Mouse (Mus musculus): ENCODE measurements around the gene Trim34a. TPM values are rescaled to one million over a fixed set of nuclear protein-coding genes. Genes with fewer than 3 reads are reported as not detected.
"Not testable (repeated sequence)": the region's sequence is repeated elsewhere in the genome, so short reads cannot be mapped to it uniquely, and the experiment has no call there.

The Trim34a gene
- polyA plus RNA-seq, 1 experiment from 2014 or later = 0.53 TPM

- H3K4me1 ChIP-seq (ENCODE audit: control insufficient read depth, insufficient read depth, low read length) = no peaks in the 10 kb centered on the region
- DNase-seq (ENCODE audit: low spot score) = no peak
- no peak overlapping the region for H3K27ac ChIP-seq (ENCODE audit: low read depth, low read length)
- no peaks in the 10 kb centered on the region for H3K27me3 ChIP-seq (replicated peaks; ENCODE audit: control insufficient read depth, insufficient read depth, low read length)
- H3K36me3 ChIP-seq (ENCODE audit: control insufficient read depth, insufficient read depth, low read length) = no peaks in the 10 kb centered on the region
- no peaks in the 10 kb centered on the region for H3K9me3 ChIP-seq (replicated peaks; ENCODE audit: control insufficient read depth, low read length)
- ATAC-seq = no peak
- H3K4me2 ChIP-seq (ENCODE audit: low read length) = no peak overlapping the region
- no peak overlapping the region for H3K9ac ChIP-seq (ENCODE audit: low read length)
- no peak overlapping the region for H3K4me3 ChIP-seq (ENCODE audit: low read depth, low read length)
These were observed 3.4 kb upstream of the Trim34a start for GRCm38 (mm10) chr7:104240857-104241256.

GRCm38 (mm10) chr7:104243616-104244015 is 641 bp upstream of the Trim34a start:
- H3K36me3 ChIP-seq (ENCODE audit: control insufficient read depth, insufficient read depth, low read length) = no peaks in the 10 kb centered on the region
- no peak overlapping the region for H3K27ac ChIP-seq (ENCODE audit: low read depth, low read length)
- no peak overlapping the region for H3K4me2 ChIP-seq (ENCODE audit: low read length)
- DNase-seq (ENCODE audit: low spot score) (no peak), ATAC-seq (no peak)
- no peaks in the 10 kb centered on the region for H3K4me1 ChIP-seq (ENCODE audit: control insufficient read depth, insufficient read depth, low read length)
- H3K27me3 ChIP-seq (replicated peaks; ENCODE audit: control insufficient read depth, insufficient read depth, low read length) = no peaks in the 10 kb centered on the region
- H3K4me3 ChIP-seq (ENCODE audit: low read depth, low read length) = no peak overlapping the region
- H3K9me3 ChIP-seq (replicated peaks; ENCODE audit: control insufficient read depth, low read length) = no peaks in the 10 kb centered on the region
- H3K9ac ChIP-seq (ENCODE audit: low read length) = no peak overlapping the region
- WGBS = 52% methylated on average over 1 of the region's 1 CpGs

GRCm38 (mm10) chr7:104260380-104260779 is 16.1 kb downstream of the Trim34a start:
- not testable (repeated sequence) for H3K4me1 ChIP-seq (ENCODE audit: control insufficient read depth, insufficient read depth, low read length); ATAC-seq; H3K4me3 ChIP-seq (ENCODE audit: low read depth, low read length); H3K27ac ChIP-seq (ENCODE audit: low read depth, low read length); H3K4me2 ChIP-seq (ENCODE audit: low read length); H3K9me3 ChIP-seq (replicated peaks; ENCODE audit: control insufficient read depth, low read length); H3K27me3 ChIP-seq (replicated peaks; ENCODE audit: control insufficient read depth, insufficient read depth, low read length); DNase-seq (ENCODE audit: low spot score); H3K36me3 ChIP-seq (ENCODE audit: control insufficient read depth, insufficient read depth, low read length); H3K9ac ChIP-seq (ENCODE audit: low read length)
- 84% methylated on average over 4 of the region's 4 CpGs for WGBS

GRCm38 (mm10) chr7:104265335-104265734 is 21.1 kb downstream of the Trim34a start:
- ATAC-seq; H3K27ac ChIP-seq (ENCODE audit: low read depth, low read length): not testable (repeated sequence)
- 83% methylated on average over 3 of the region's 5 CpGs for WGBS

GRCm38 (mm10) chr7:104279361-104279760 is 35.1 kb downstream of the Trim34a start:
- not testable (repeated sequence) for DNase-seq (ENCODE audit: low spot score); H3K9ac ChIP-seq (ENCODE audit: low read length); H3K27me3 ChIP-seq (replicated peaks; ENCODE audit: control insufficient read depth, insufficient read depth, low read length); ATAC-seq; H3K4me3 ChIP-seq (ENCODE audit: low read depth, low read length); H3K4me2 ChIP-seq (ENCODE audit: low read length); H3K4me1 ChIP-seq (ENCODE audit: control insufficient read depth, insufficient read depth, low read length); H3K9me3 ChIP-seq (replicated peaks; ENCODE audit: control insufficient read depth, low read length); H3K36me3 ChIP-seq (ENCODE audit: control insufficient read depth, insufficient read depth, low read length); H3K27ac ChIP-seq (ENCODE audit: low read depth, low read length)
- 86% methylated on average over 3 of the region's 3 CpGs for WGBS

More at GRCm38 (mm10) chr7:104265335-104265734, 21.1 kb downstream of the Trim34a start:
- DNase-seq (ENCODE audit: low spot score); H3K36me3 ChIP-seq (ENCODE audit: control insufficient read depth, insufficient read depth, low read length); H3K27me3 ChIP-seq (replicated peaks; ENCODE audit: control insufficient read depth, insufficient read depth, low read length); H3K4me2 ChIP-seq (ENCODE audit: low read length); H3K4me3 ChIP-seq (ENCODE audit: low read depth, low read length); H3K9ac ChIP-seq (ENCODE audit: low read length); H3K9me3 ChIP-seq (replicated peaks; ENCODE audit: control insufficient read depth, low read length); H3K4me1 ChIP-seq (ENCODE audit: control insufficient read depth, insufficient read depth, low read length): not testable (repeated sequence)

- DNase-seq (ENCODE audit: low spot score); H3K4me1 ChIP-seq (ENCODE audit: control insufficient read depth, insufficient read depth, low read length); H3K4me3 ChIP-seq (ENCODE audit: low read depth, low read length); H3K9me3 ChIP-seq (replicated peaks; ENCODE audit: control insufficient read depth, low read length); H3K4me2 ChIP-seq (ENCODE audit: low read length); H3K36me3 ChIP-seq (ENCODE audit: control insufficient read depth, insufficient read depth, low read length); H3K27ac ChIP-seq (ENCODE audit: low read depth, low read length); ATAC-seq; H3K9ac ChIP-seq (ENCODE audit: low read length); H3K27me3 ChIP-seq (replicated peaks; ENCODE audit: control insufficient read depth, insufficient read depth, low read length): not testable (repeated sequence)
- 49% methylated on average over 14 of the region's 14 CpGs for WGBS
These were observed 43.6 kb downstream of the Trim34a start, which contains the start of gene Trim5 for GRCm38 (mm10) chr7:104287576-104288443. Gene Trim5, minus strand, starts transcription at chr7:104288094.

GRCm38 (mm10) chr7:104290641-104291040 is 46.4 kb downstream of the Trim34a start:
- Histone ChIP-seq H3K4me1 (ENCODE audit: control insufficient read depth, insufficient read depth, low read length) (no peaks in the 10 kb centered on the region), H3K36me3 (ENCODE audit: control insufficient read depth, insufficient read depth, low read length) (no peaks in the 10 kb centered on the region), H3K4me3 (ENCODE audit: low read depth, low read length) (no peak overlapping the region), H3K9me3 (replicated peaks; ENCODE audit: control insufficient read depth, low read length) (no peaks in the 10 kb centered on the region), H3K4me2 (ENCODE audit: low read length) (no peak overlapping the region), H3K27me3 (replicated peaks; ENCODE audit: control insufficient read depth, insufficient read depth, low read length) (no peaks in the 10 kb centered on the region), H3K9ac (ENCODE audit: low read length) (no peak overlapping the region), H3K27ac (ENCODE audit: low read depth, low read length) (no peak overlapping the region)
- 87% methylated on average over 1 of the region's 1 CpGs for WGBS
- ATAC-seq (no peak), DNase-seq (ENCODE audit: low spot score) (no peak)

- no peaks in the 10 kb centered on the region for H3K9me3 ChIP-seq (replicated peaks; ENCODE audit: control insufficient read depth, low read length)
- DNase-seq (ENCODE audit: low spot score) (no peak), ATAC-seq (no peak)
- H3K4me3 ChIP-seq (ENCODE audit: low read depth, low read length) = no peak overlapping the region
- H3K27me3 ChIP-seq (replicated peaks; ENCODE audit: control insufficient read depth, insufficient read depth, low read length) = no peaks in the 10 kb centered on the region
- H3K27ac ChIP-seq (ENCODE audit: low read depth, low read length) = no peak overlapping the region
- H3K4me1 ChIP-seq (ENCODE audit: control insufficient read depth, insufficient read depth, low read length) = no peaks in the 10 kb centered on the region
- H3K36me3 ChIP-seq (ENCODE audit: control insufficient read depth, insufficient read depth, low read length) = no peaks in the 10 kb centered on the region
- WGBS = 90% methylated on average over 5 of the region's 5 CpGs
- H3K4me2 ChIP-seq (ENCODE audit: low read length) = no peak overlapping the region
- no peak overlapping the region for H3K9ac ChIP-seq (ENCODE audit: low read length)
These were observed 47.6 kb downstream of the Trim34a start for GRCm38 (mm10) chr7:104291638-104292400.
